Mouse (Mus musculus) heart, adult 8-10 months (tissue): ENCODE results near the gene Tie1. TPM values are rescaled to one million over a fixed set of nuclear protein-coding genes. Genes with fewer than 3 reads are reported as not detected.

Experiments used
- total RNA-seq, 4 experiments: library from RNA; stranded (reverse); gene quantifications; 2 replicates each; pipeline ENCODE4 v1.2.4; 2022

The Tie1 gene
- total RNA-seq, 4 experiments from 2014 or later = 50.0 to 57.6 (median 56.7) TPM

Other genes with a start within 250 kb of the Tie1 start
- gene Ptprf, start 198.7 kb downstream of the Tie1 start, total RNA-seq = 1 to 10 TPM; 3.6 to 6.8 (median 4.6) TPM
- gene Szt2, start 80.8 kb downstream of the Tie1 start, total RNA-seq = 10 to 100 TPM; 10.3 to 13.0 (median 11.7) TPM
- 10 to 100 TPM; 28.8 to 42.8 (median 36.2) TPM for gene Med8, start 80.7 kb downstream of the Tie1 start, total RNA-seq
- gene Elovl1, start 62.0 kb downstream of the Tie1 start, total RNA-seq = 10 to 100 TPM; 14.8 to 17.7 (median 16.2) TPM
- 1 to 10 TPM in 3 of 4 experiments, under 1 TPM in 1; 0.47 to 1.4 (median 1.0) TPM for gene Cdc20, start 52.7 kb downstream of the Tie1 start, total RNA-seq
- under 1 TPM; 0.41 to 0.97 (median 0.51) TPM for gene Mpl, start 32.5 kb downstream of the Tie1 start, total RNA-seq
- gene 2610528J11Rik, start 36.9 kb upstream of the Tie1 start, total RNA-seq = not detected
- gene Tmem125, start 54.0 kb upstream of the Tie1 start, total RNA-seq = under 1 TPM in 2 of 4 experiments, not detected in 2; 0.12 to 0.23 TPM
- gene Cfap57, start 130.7 kb upstream of the Tie1 start, total RNA-seq = under 1 TPM in 1 of 4 experiments, not detected in 3; 0.06 TPM
- 10 to 100 TPM; 26.6 to 42.0 (median 37.1) TPM for gene Ebna1bp2, start 130.7 kb upstream of the Tie1 start, total RNA-seq
- gene Olfr62, start 168.9 kb upstream of the Tie1 start, total RNA-seq = not detected
- not detected for gene Olfr1342, start 202.7 kb upstream of the Tie1 start, total RNA-seq
- not detected for gene Olfr1341, start 213.5 kb upstream of the Tie1 start, total RNA-seq
- gene Olfr1340, start 230.1 kb upstream of the Tie1 start, total RNA-seq = not detected
- not detected for gene Olfr1339, start 242.1 kb upstream of the Tie1 start, total RNA-seq